Mouse (Mus musculus) megakaryocyte, embryonic 14.5 days (primary cell): ENCODE measurements around the gene Bach2. TPM values are rescaled to one million over a fixed set of nuclear protein-coding genes. Genes with fewer than 3 reads are reported as not detected.

Experiments
- H3K27me3 ChIP-seq: replicated peaks from 2 replicates; pipeline ENCODE3; 2012; ENCODE audit warnings: inconsistent platforms
- H3K36me3 ChIP-seq: replicated peaks from 2 replicates; pipeline ENCODE3; 2012; ENCODE audit warnings: low read length, inconsistent platforms, mixed read lengths
- H3K4me1 ChIP-seq: 2 replicates; pipeline ENCODE4 v1.6.1; 2012; ENCODE audit warnings: inconsistent platforms
- H3K4me3 ChIP-seq: replicated peaks from 2 replicates; pipeline ENCODE3; 2012; ENCODE audit warnings: moderate library complexity, mild to moderate bottlenecking, inconsistent platforms
- H3K9me3 ChIP-seq: 2 replicates; pipeline ENCODE4 v1.6.1; 2012; ENCODE audit warnings: inconsistent platforms
- FLI1 ChIP-seq: IDR thresholded peaks from 2 replicates; pipeline ENCODE4 v1.6.1; 2012; ENCODE audit warnings: low read length, inconsistent platforms, mixed read lengths
- GATA1 ChIP-seq: IDR thresholded peaks from 3 replicates; pipeline ENCODE4 v1.6.1; 2012; ENCODE audit warnings: mixed read lengths, low read length, inconsistent platforms, borderline replicate concordance
- polyA plus RNA-seq: library from polyadenylated mRNA; stranded (reverse); fragments of >175 nt; gene quantifications from 2 replicates; pipeline ENCODE4 v1.2.3, GENCODE M21; 2012; ENCODE audit warnings: low replicate concordance; ENCODE audit not compliant: insufficient read depth

Gene Bach2
- polyA plus RNA-seq, 1 experiment, result 0.27 TPM

DNA sequence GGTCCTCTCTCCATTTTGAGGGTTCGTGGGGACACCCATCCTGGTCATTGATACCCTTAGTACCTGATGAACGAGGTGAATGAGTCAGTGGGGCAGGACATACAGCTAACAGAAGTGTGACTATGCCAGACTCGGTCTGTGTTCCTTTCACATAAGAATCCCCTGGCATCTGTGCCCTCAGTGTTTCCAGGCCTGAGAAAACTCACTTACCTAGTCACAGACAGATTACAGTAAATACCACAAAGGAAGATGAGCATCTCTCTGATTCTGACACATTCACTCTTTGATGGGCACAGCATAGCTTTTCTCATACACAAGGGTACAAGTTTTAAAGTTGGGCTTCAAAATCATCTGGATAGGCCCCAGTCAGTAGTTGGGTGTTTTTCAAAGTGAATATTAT, 154.6 kb downstream of the Bach2 start:
- Histone ChIP-seq H3K4me1 (peaks cover 25% of the 10 kb centered on the region), H3K4me3 (no peak overlapping the region), H3K36me3 (no peaks in the 10 kb centered on the region), H3K9me3 (no peaks in the 10 kb centered on the region), H3K27me3 (peaks cover 81% of the 10 kb centered on the region)
- TF ChIP-seq FLI1 (no peak), GATA1 (no peak)

DNA sequence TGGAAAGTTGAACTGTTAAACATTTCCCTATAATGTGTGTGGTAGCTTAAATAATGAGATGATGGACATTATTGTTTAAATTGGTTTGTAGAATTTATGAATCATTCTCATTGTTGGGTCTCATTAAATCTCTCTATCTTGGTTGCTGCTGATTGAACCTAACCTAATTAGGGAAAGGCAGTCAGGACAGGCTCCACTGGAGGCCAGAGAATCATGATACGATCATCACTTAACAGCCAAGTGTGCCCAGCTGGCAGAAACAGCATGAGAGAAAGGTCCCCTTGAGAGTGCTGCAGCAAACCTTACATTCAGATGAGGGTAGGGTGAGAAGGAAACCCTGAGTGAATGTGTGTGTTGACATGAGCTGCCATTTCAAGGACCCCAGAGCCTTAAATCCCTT, 155.3 kb downstream of the Bach2 start:
- no peak for TF ChIP-seq FLI1
- no peak for TF ChIP-seq GATA1
- Histone ChIP-seq H3K4me1 (peaks cover 18% of the 10 kb centered on the region), H3K36me3 (no peaks in the 10 kb centered on the region), H3K9me3 (no peaks in the 10 kb centered on the region), H3K4me3 (no peak overlapping the region), H3K27me3 (peaks cover 80% of the 10 kb centered on the region)

DNA sequence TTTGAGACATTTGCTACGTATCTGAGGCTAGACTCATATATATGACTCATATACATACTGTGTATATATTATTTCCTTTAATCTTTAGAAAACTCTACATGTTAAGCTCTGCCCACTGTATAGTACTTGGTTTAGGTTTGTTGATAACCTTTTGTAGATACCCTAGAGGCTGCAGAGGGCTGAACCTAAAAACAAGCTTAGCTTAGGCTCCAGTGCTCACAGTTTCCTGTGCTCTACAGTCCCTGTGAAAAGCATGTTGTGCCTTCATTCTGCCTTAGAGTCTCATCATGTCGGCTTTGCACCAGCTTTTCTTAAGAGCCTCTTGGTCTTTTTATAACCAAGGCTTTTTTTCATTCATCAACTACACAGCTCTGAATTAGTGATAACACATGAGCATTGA, 156.2 kb downstream of the Bach2 start:
- TF ChIP-seq FLI1 (no peak), GATA1 (no peak)
- H3K36me3 ChIP-seq, result no peaks in the 10 kb centered on the region
- H3K4me3 ChIP-seq, result no peak overlapping the region
- peaks cover 13% of the 10 kb centered on the region for H3K4me1 ChIP-seq
- peaks cover 79% of the 10 kb centered on the region for H3K27me3 ChIP-seq
- no peaks in the 10 kb centered on the region for H3K9me3 ChIP-seq

DNA sequence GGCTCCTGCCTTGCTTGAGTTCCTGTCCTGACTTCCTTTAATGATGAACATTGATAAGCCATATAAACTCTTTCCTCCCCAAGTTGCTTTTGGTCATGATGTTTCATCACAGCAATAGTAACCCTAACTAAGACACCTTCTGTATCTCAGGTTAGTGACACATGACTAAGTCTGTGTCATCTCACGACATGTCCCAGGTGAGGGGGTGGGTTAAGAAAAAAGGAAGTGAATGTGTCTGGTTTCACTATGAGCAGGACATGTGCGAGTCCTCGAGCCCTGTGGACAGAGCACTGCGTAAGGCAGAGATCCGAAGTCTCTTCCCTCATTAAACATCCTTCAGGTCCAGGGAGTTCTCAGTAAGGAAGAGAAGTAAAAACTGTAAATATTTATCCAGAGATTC, 162.9 kb downstream of the Bach2 start:
- peaks cover 40% of the 10 kb centered on the region for H3K4me1 ChIP-seq
- H3K36me3 ChIP-seq, result no peaks in the 10 kb centered on the region

DNA sequence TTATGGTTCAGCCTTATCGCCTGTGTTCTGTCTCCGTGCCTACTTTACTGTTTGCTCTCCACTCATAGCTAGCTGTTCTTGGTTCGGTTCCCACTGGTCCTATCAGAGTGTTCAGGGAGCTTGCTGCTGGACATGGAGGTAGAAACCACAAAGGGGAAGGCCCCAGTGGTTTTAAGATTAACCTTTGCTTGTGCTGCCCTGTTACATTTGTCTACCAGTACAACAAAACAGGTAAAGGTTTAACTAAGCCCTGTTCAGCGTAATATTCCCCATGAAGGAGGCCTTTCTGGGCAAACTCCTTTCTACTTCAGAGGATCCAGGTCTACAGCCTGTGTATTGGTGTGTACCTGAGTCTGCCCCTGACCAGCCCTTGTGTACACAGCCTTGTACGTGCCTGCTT, 164.9 kb downstream of the Bach2 start:
- peaks cover 61% of the 10 kb centered on the region for H3K27me3 ChIP-seq
- H3K9me3 ChIP-seq, result peaks cover 19% of the 10 kb centered on the region
- TF ChIP-seq GATA1 (no peak), FLI1 (no peak)
- peaks cover 27% of the 10 kb centered on the region for H3K4me1 ChIP-seq
- H3K4me3 ChIP-seq, result no peak overlapping the region
- H3K36me3 ChIP-seq, result no peaks in the 10 kb centered on the region

More for the DNA sequence above, 162.9 kb downstream of the Bach2 start:
- TF ChIP-seq FLI1 (no peak), GATA1 (no peak)
- Histone ChIP-seq H3K4me3 (no peak overlapping the region), H3K9me3 (peaks cover 19% of the 10 kb centered on the region), H3K27me3 (peaks cover 77% of the 10 kb centered on the region)

DNA sequence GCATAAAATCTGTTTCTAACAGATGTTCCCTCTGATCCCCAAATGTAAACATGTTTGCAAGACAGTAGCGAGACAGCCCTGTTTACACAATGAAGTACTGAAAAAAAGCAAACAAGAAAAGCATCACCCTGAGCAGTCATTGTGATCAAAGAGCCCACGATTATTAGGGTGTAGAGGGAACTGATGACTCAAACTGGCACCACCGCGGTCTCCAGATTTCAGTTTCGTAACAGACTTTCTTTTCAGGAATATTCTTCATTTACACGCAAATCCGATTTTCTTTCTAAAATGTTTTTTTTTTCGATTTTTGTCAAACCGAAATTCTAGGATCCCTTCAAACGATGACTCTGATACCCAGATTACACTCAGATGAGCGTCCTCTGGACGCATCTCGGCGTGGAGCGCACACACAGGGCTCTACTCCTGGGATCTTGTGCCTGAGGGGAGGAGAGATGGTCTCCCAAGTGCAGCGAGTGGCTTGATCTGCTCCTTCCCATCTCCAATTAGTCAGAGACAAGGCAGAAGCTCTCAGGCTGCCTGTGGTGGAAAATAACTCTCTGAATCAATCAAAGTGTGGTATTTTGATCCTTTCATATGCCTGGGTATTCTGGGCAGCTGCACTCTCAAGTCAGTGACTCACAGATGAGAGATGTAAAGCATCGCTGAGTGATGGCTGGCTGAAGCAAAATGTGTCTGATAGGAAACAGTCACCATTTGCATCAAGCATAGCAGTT, 166.7 kb downstream of the Bach2 start:
- H3K4me1 ChIP-seq, result peaks cover 27% of the 10 kb centered on the region
- H3K4me3 ChIP-seq, result no peak overlapping the region
- TF ChIP-seq GATA1 (no peak), FLI1 (no peak)
- H3K27me3 ChIP-seq, result peaks cover 50% of the 10 kb centered on the region
- H3K36me3 ChIP-seq, result no peaks in the 10 kb centered on the region
- peaks cover 19% of the 10 kb centered on the region for H3K9me3 ChIP-seq

DNA sequence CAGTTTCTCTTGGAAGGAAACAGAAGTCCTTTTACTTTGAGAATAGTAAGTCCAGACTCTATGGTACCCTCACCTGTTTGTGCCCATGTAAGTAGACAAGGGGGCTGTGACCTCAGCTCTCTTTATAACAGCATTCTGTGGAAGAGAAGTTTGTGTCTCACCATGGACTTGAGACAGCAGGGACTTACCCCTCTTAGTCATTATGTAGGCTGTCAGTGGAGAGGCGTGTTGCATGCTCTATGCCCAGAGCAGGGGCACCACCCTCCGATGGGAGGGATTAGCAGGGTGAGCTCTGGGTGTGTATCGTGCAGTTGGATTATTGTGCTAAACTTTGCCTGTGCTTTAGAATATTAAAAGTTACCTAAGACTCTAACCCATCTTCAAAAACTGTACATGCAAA, 167.4 kb downstream of the Bach2 start:
- TF ChIP-seq FLI1 (no peak), GATA1 (no peak)
- peaks cover 27% of the 10 kb centered on the region for H3K4me1 ChIP-seq
- peaks cover 52% of the 10 kb centered on the region for H3K27me3 ChIP-seq
- no peaks in the 10 kb centered on the region for H3K36me3 ChIP-seq
- peaks cover 14% of the 10 kb centered on the region for H3K9me3 ChIP-seq
- no peak overlapping the region for H3K4me3 ChIP-seq

DNA sequence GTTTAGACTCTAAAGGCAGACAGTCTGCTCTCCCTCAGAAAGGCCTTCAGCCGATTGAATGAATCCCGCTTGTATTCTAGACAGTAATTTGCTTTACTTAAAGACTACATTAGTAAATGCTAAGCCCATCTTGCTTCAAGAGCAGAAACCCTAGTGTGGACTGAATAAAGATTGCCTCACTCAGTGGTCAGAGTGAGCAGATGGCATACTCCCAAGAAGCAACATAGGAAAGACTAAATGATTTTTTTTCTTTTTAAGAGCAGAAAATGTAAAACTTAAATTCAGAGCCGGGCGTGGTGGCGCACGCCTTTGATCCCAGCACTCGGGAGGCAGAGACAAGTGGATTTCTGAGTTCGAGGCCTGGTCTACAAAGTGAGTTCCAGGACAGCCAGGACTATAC, 169.9 kb downstream of the Bach2 start:
- TF ChIP-seq GATA1 (no peak), FLI1 (no peak)
- Histone ChIP-seq H3K36me3 (no peaks in the 10 kb centered on the region), H3K4me3 (no peak overlapping the region), H3K4me1 (peaks cover 13% of the 10 kb centered on the region), H3K9me3 (no peaks in the 10 kb centered on the region), H3K27me3 (peaks cover 55% of the 10 kb centered on the region)

DNA sequence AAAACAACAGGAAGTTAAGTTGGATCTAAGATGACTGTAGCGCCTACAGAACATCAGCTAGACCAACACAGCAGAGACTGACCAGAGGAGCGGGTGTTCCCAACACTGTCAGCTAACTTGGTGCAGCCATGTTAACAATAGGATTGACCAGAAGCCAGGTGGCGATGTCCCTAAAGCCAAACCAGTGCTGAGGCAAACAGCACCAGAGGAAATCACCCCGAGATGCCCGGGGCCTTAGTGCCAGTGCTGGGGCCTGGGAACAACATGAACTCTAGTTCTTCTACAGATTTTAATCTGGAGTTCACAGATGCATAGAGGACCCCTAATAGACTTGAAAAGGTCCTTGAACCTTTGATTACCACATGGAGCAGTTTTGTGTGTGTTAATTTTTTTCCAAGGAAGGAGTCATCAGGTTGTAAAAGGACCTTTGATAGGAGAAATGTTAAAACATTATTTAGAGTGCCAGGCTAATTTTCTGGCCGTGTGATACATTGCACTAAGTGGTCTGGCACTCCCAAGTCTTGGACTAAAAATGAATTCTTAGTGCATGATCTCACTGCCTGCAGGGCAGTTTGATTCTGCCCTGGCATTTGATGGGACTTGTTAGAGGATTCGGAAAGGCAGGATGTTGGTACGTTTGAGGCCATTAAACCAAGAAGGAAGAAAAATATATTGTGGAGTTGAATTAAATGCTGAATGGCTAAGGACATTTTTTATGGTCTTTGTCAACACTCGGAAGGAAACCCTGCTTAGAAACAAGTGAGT, 170.7 kb downstream of the Bach2 start:
- Histone ChIP-seq H3K27me3 (peaks cover 54% of the 10 kb centered on the region), H3K9me3 (no peaks in the 10 kb centered on the region), H3K4me3 (no peak overlapping the region), H3K36me3 (no peaks in the 10 kb centered on the region), H3K4me1 (peaks cover 7% of the 10 kb centered on the region; the same call in 1 of the 2 replicates)
- TF ChIP-seq FLI1 (no peak), GATA1 (no peak)

DNA sequence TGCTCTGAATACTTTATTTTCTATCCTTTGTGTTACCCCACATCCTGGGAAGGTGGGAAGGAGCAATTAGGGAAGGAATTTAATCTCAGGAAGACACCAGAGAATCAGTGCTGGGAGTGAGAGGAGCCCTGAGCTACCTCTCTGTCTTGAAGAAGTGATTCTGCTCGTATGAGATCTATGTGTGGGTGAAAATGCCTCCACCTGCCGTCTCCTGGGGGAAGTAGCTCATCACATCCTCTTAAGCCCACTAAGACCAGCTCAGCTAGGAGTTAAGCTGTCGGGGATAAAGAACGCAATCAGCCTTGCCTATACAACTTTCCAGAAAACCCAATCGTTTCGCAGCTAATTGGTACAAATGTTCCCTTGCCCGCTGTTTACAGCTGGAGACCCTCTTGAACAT, 174.5 kb downstream of the Bach2 start:
- Histone ChIP-seq H3K36me3 (no peaks in the 10 kb centered on the region), H3K4me1 (0 out of 2 replicates have a peak, but pooled peaks cover 3% of the 10 kb centered on the region)
- TF ChIP-seq GATA1 (no peak), FLI1 (no peak)

More for the DNA sequence above, 174.5 kb downstream of the Bach2 start:
- peaks cover 47% of the 10 kb centered on the region for H3K27me3 ChIP-seq
- H3K9me3 ChIP-seq, result no peaks in the 10 kb centered on the region
- no peak overlapping the region for H3K4me3 ChIP-seq
